Mouse (Mus musculus) lung, embryonic 14.5 days (tissue): ENCODE measurements around the gene Ppp2r2c. TPM values are rescaled to one million over a fixed set of nuclear protein-coding genes. Genes with fewer than 3 reads are reported as not detected.

ENCODE experiments used
- ATAC-seq: fragments of 200-750 bp; cut with Nextera tagmentation; 2 replicates; pipeline ENCODE4 v1.8.0; 2017; ENCODE audit warnings: mild to moderate bottlenecking, moderate TSS enrichment, moderate library complexity; ENCODE audit not compliant: insufficient read depth
- DNase-seq: peaks from one replicate; pipeline ENCODE4 v3.0.0-alpha.2; 2015
- H3K27ac ChIP-seq: fragments of 300-500 bp; sonication (generic); 2 replicates; pipeline ENCODE4 v1.5.1; 2014; ENCODE audit warnings: low read depth, mild to moderate bottlenecking, moderate library complexity
- H3K27me3 ChIP-seq: fragments of 300-500 bp; sonication (generic); 2 replicates; pipeline ENCODE4 v1.6.1; 2014; ENCODE audit warnings: low read length, control low read depth; ENCODE audit not compliant: insufficient read depth
- H3K36me3 ChIP-seq: fragments of 300-500 bp; sonication (generic); 2 replicates; pipeline ENCODE4 v1.6.1; 2014; ENCODE audit warnings: control low read depth; ENCODE audit not compliant: insufficient read depth
- H3K4me1 ChIP-seq: fragments of 300-500 bp; sonication (generic); 2 replicates; pipeline ENCODE4 v1.6.1; 2014; ENCODE audit warnings: antibody characterized with exemption, control low read depth; ENCODE audit not compliant: insufficient read depth
- H3K4me2 ChIP-seq: fragments of 300-500 bp; sonication (generic); 2 replicates; pipeline ENCODE4 v1.6.1; 2014; ENCODE audit warnings: mild to moderate bottlenecking
- H3K4me3 ChIP-seq: fragments of 300-500 bp; sonication (generic); 2 replicates; pipeline ENCODE4 v1.5.1; 2014; ENCODE audit warnings: low read depth, low read length
- H3K9ac ChIP-seq: fragments of 300-500 bp; sonication (generic); 2 replicates; pipeline ENCODE4 v1.6.1; 2014
- H3K9me3 ChIP-seq: fragments of 300-500 bp; sonication (generic); 2 replicates; pipeline ENCODE4 v1.6.1; 2016; ENCODE audit warnings: low read depth, low read length, control low read depth
- CTCF ChIP-seq: IDR thresholded peaks from 2 replicates; pipeline ENCODE4 v1.5.1; 2016; ENCODE audit warnings: antibody characterized with exemption, low read depth
- WGBS: fragments of 180-500 bp; shearing (Covaris S2); extraction: QIAGEN DNeasy Blood & Tissue Kit; methylation state at CpG from one replicate; pipeline ENCODE4 v1.1.7; 2014; 5-methylcytosine and 5-hydroxymethylcytosine counted together
- polyA plus RNA-seq: library from polyadenylated mRNA; unstranded; fragments of >200 nt; fragmentation: Nextera tagmentation; extraction: Ambion mirVana; gene quantifications from 2 replicates; pipeline ENCODE4 v1.2.1, GENCODE M21; 2014

Gene Ppp2r2c
- 0.07 and 0.22 TPM in 2 replicates for polyA plus RNA-seq

GRCm38 (mm10) chr5:36868266-36869090 is at the start of gene Ppp2r2c:
TSS of gene Ppp2r2c (plus strand) at chr5:36868513.
- peaks cover 83% of the 10 kb centered on the region for H3K27me3 ChIP-seq
- H3K4me1 ChIP-seq, result no peaks in the 10 kb centered on the region
- 2% methylated on average over 92 of the region's 108 CpGs for WGBS
- H3K9ac ChIP-seq, result no peak within 1 kb of the TSS
- no peak; the same call in 1 of the 2 replicates for ATAC-seq
- TF ChIP-seq CTCF, result no peak
- no peak within 1 kb of the TSS for H3K27ac ChIP-seq
- H3K4me2 ChIP-seq, result peak within 1 kb of the TSS; percentile 65
- DNase-seq, result peak; percentile 8
- H3K36me3 ChIP-seq, result no peaks in the 10 kb centered on the region
- H3K4me3 ChIP-seq, result peak within 1 kb of the TSS; percentile 36
- no peaks in the 10 kb centered on the region for H3K9me3 ChIP-seq

- no peak for DNase-seq
- WGBS, result 79% methylated on average over 5 of the region's 5 CpGs
- H3K4me1 ChIP-seq, result no peaks in the 10 kb centered on the region
- no peak for TF ChIP-seq CTCF
- H3K36me3 ChIP-seq, result no peaks in the 10 kb centered on the region
- H3K4me2 ChIP-seq, result no peak overlapping the region
- no peaks in the 10 kb centered on the region for H3K27me3 ChIP-seq
- H3K4me3 ChIP-seq, result no peak overlapping the region
- no peak overlapping the region for H3K27ac ChIP-seq
- H3K9ac ChIP-seq, result no peak overlapping the region
- H3K9me3 ChIP-seq, result no peaks in the 10 kb centered on the region
- ATAC-seq, result no peak
These were observed 48.6 kb upstream of the Ppp2r2c start for GRCm38 (mm10) chr5:36819742-36820141.

GRCm38 (mm10) chr5:36820142-36820541 is 48.2 kb upstream of the Ppp2r2c start:
- DNase-seq, result peak; percentile 65
- 45% methylated on average over 6 of the region's 6 CpGs for WGBS
- H3K4me1 ChIP-seq, result no peaks in the 10 kb centered on the region

GRCm38 (mm10) chr5:36822907-36823306 is 45.4 kb upstream of the Ppp2r2c start:
- no peak overlapping the region for H3K4me3 ChIP-seq
- no peak overlapping the region for H3K9ac ChIP-seq
- whole genome bisulfite sequencing, result 88% methylated on average over 4 of the region's 4 CpGs
- no peak for TF ChIP-seq CTCF
- H3K9me3 ChIP-seq, result no peaks in the 10 kb centered on the region
- ATAC-seq (no peak), DNase-seq (no peak)
- H3K27ac ChIP-seq, result no peak overlapping the region
- H3K36me3 ChIP-seq, result no peaks in the 10 kb centered on the region
- no peaks in the 10 kb centered on the region for H3K4me1 ChIP-seq
- no peaks in the 10 kb centered on the region for H3K27me3 ChIP-seq
- H3K4me2 ChIP-seq, result no peak overlapping the region

More at GRCm38 (mm10) chr5:36820142-36820541, 48.2 kb upstream of the Ppp2r2c start:
- Histone ChIP-seq H3K9me3 (no peaks in the 10 kb centered on the region), H3K27ac (no peak overlapping the region), H3K36me3 (no peaks in the 10 kb centered on the region), H3K4me2 (no peak overlapping the region), H3K4me3 (no peak overlapping the region), H3K9ac (no peak overlapping the region), H3K27me3 (no peaks in the 10 kb centered on the region)
- peak; percentile 83 for TF ChIP-seq CTCF
- ATAC-seq, result no peak; the same call in 1 of the 2 replicates

GRCm38 (mm10) chr5:36829098-36829497 is 39.2 kb upstream of the Ppp2r2c start:
- 66% methylated on average over 4 of the region's 4 CpGs for WGBS
- no peak overlapping the region for H3K9ac ChIP-seq
- H3K27ac ChIP-seq, result no peak overlapping the region
- no peak for TF ChIP-seq CTCF
- no peaks in the 10 kb centered on the region for H3K36me3 ChIP-seq
- no peak overlapping the region for H3K4me3 ChIP-seq
- no peaks in the 10 kb centered on the region for H3K27me3 ChIP-seq
- H3K4me1 ChIP-seq, result no peaks in the 10 kb centered on the region
- ATAC-seq (no peak), DNase-seq (no peak)
- no peak overlapping the region for H3K4me2 ChIP-seq
- H3K9me3 ChIP-seq, result no peaks in the 10 kb centered on the region

- 3% methylated on average over 46 of the region's 46 CpGs for WGBS
- DNase-seq (peak; percentile 93), ATAC-seq (peak; percentile 94)
- Histone ChIP-seq H3K27ac (no peak within 1 kb of the TSS), H3K9me3 (no peaks in the 10 kb centered on the region), H3K9ac (peak within 1 kb of the TSS; percentile 54), H3K4me2 (peak within 1 kb of the TSS; percentile 64), H3K4me3 (peak within 1 kb of the TSS; percentile 46), H3K36me3 (no peaks in the 10 kb centered on the region), H3K27me3 (no peaks in the 10 kb centered on the region), H3K4me1 (no peaks in the 10 kb centered on the region)
- peak; percentile 95 for TF ChIP-seq CTCF
These were observed 38.1 kb upstream of the Ppp2r2c start, which contains the start of gene Man2b2 for GRCm38 (mm10) chr5:36829913-36830879. TSS of gene Man2b2 (minus strand) at chr5:36830653.

- no peak overlapping the region for H3K4me2 ChIP-seq
- WGBS, result 60% methylated on average over 7 of the region's 7 CpGs
- DNase-seq, result peak; percentile 4
These were observed 37.0 kb upstream of the Ppp2r2c start for GRCm38 (mm10) chr5:36831272-36831671.

More at GRCm38 (mm10) chr5:36831272-36831671, 37.0 kb upstream of the Ppp2r2c start:
- no peaks in the 10 kb centered on the region for H3K27me3 ChIP-seq
- H3K4me3 ChIP-seq, result no peak overlapping the region
- no peaks in the 10 kb centered on the region for H3K9me3 ChIP-seq
- no peak for TF ChIP-seq CTCF
- no peak overlapping the region for H3K27ac ChIP-seq
- no peaks in the 10 kb centered on the region for H3K4me1 ChIP-seq
- no peak overlapping the region for H3K9ac ChIP-seq
- H3K36me3 ChIP-seq, result no peaks in the 10 kb centered on the region
- ATAC-seq, result no peak
